Mouse (Mus musculus) lung, embryonic 16.5 days (tissue): ENCODE measurements around the gene Cenpn. TPM values are rescaled to one million over a fixed set of nuclear protein-coding genes. Genes with fewer than 3 reads are reported as not detected.

Experiments used
- ATAC-seq: fragments of 200-750 bp; cut with Nextera tagmentation; 2 replicates; pipeline ENCODE4 v1.8.0; 2017; ENCODE audit warnings: low read depth, mild to moderate bottlenecking, moderate library complexity
- H3K27ac ChIP-seq: fragments of 300-500 bp; sonication (generic); 2 replicates; pipeline ENCODE4 v1.5.1; 2014; ENCODE audit warnings: mild to moderate bottlenecking, control low read depth, low read length
- H3K27me3 ChIP-seq: fragments of 300-500 bp; sonication (generic); 2 replicates; pipeline ENCODE4 v1.6.1; 2014; ENCODE audit warnings: low read depth, low read length, mixed read lengths; ENCODE audit not compliant: control insufficient read depth, insufficient read depth
- H3K36me3 ChIP-seq: fragments of 300-500 bp; sonication (generic); 2 replicates; pipeline ENCODE4 v1.6.1; 2014; ENCODE audit warnings: low read length; ENCODE audit not compliant: control insufficient read depth, insufficient read depth
- H3K4me1 ChIP-seq: fragments of 300-500 bp; sonication (generic); replicated peaks from 2 replicates; pipeline ENCODE4 v1.6.1; 2014; ENCODE audit warnings: low read length, mixed read lengths; ENCODE audit not compliant: control insufficient read depth, insufficient read depth
- H3K4me2 ChIP-seq: fragments of 300-500 bp; sonication (generic); 2 replicates; pipeline ENCODE4 v1.6.1; 2014; ENCODE audit warnings: low read depth, low read length, control low read depth
- H3K4me3 ChIP-seq: fragments of 300-500 bp; sonication (generic); 2 replicates; pipeline ENCODE4 v1.5.1; 2014; ENCODE audit warnings: mild to moderate bottlenecking, low read length, control low read depth
- H3K9ac ChIP-seq: fragments of 300-500 bp; sonication (generic); 2 replicates; pipeline ENCODE4 v1.6.1; 2014; ENCODE audit warnings: low read length, control low read depth
- H3K9me3 ChIP-seq: fragments of 300-500 bp; sonication (generic); 2 replicates; pipeline ENCODE4 v1.6.1; 2016; ENCODE audit warnings: low read length; ENCODE audit not compliant: control insufficient read depth
- WGBS: fragments of 180-500 bp; shearing (Covaris S2); extraction: QIAGEN DNeasy Blood & Tissue Kit; methylation state at CpG from one replicate; pipeline ENCODE4 v1.1.7; 2014; 5-methylcytosine and 5-hydroxymethylcytosine counted together
- polyA plus RNA-seq: library from polyadenylated mRNA; unstranded; fragments of >200 nt; fragmentation: Nextera tagmentation; extraction: Ambion mirVana; gene quantifications from 2 replicates; pipeline ENCODE4 v1.2.1, GENCODE M21; 2015

Gene Cenpn
- polyA plus RNA-seq, 1 experiment from 2014 or later: 44.8 TPM

- ATAC-seq: no peak
- H3K36me3 ChIP-seq: peaks cover 16% of the 10 kb centered on the region
- H3K4me1 ChIP-seq: no peaks in the 10 kb centered on the region
- H3K4me3 ChIP-seq: no peak overlapping the region
- H3K9ac ChIP-seq: no peak overlapping the region
- no peak overlapping the region for H3K27ac ChIP-seq
- H3K9me3 ChIP-seq: peaks cover 6% of the 10 kb centered on the region
- no peaks in the 10 kb centered on the region for H3K27me3 ChIP-seq
- H3K4me2 ChIP-seq: no peak overlapping the region
- WGBS: 62% methylated on average over 9 of the region's 9 CpGs
Measured at GRCm38 (mm10) chr8:116892636-116893035, 28.9 kb upstream of the Cenpn start.

GRCm38 (mm10) chr8:116893938-116894337 is 27.6 kb upstream of the Cenpn start:
- Histone ChIP-seq H3K4me1 (no peaks in the 10 kb centered on the region), H3K4me3 (no peak overlapping the region), H3K27me3 (no peaks in the 10 kb centered on the region), H3K9me3 (peaks cover 6% of the 10 kb centered on the region), H3K9ac (no peak overlapping the region), H3K4me2 (no peak overlapping the region), H3K36me3 (peaks cover 13% of the 10 kb centered on the region), H3K27ac (no peak overlapping the region)
- ATAC-seq: no peak
- WGBS: 51% methylated on average over 11 of the region's 11 CpGs

- Histone ChIP-seq H3K9me3 (peaks cover 6% of the 10 kb centered on the region), H3K4me3 (no peak overlapping the region), H3K27ac (no peak overlapping the region), H3K36me3 (peaks cover 7% of the 10 kb centered on the region), H3K27me3 (no peaks in the 10 kb centered on the region), H3K9ac (no peak overlapping the region), H3K4me1 (no peaks in the 10 kb centered on the region), H3K4me2 (no peak overlapping the region)
- WGBS: 63% methylated on average over 6 of the region's 6 CpGs
- ATAC-seq: no peak
Measured at GRCm38 (mm10) chr8:116895521-116895920, 26.0 kb upstream of the Cenpn start.

GRCm38 (mm10) chr8:116904736-116905135 is 16.8 kb upstream of the Cenpn start:
- H3K9ac ChIP-seq: no peak overlapping the region
- H3K36me3 ChIP-seq: peaks cover 6% of the 10 kb centered on the region
- 91% methylated on average over 4 of the region's 4 CpGs for WGBS
- H3K4me3 ChIP-seq: no peak overlapping the region
- no peaks in the 10 kb centered on the region for H3K4me1 ChIP-seq
- no peaks in the 10 kb centered on the region for H3K27me3 ChIP-seq
- no peak overlapping the region for H3K27ac ChIP-seq
- H3K4me2 ChIP-seq: no peak overlapping the region
- no peak for ATAC-seq
- H3K9me3 ChIP-seq: no peaks in the 10 kb centered on the region

- no peak overlapping the region for H3K4me2 ChIP-seq
- WGBS: 86% methylated on average over 4 of the region's 4 CpGs
- no peak overlapping the region for H3K9ac ChIP-seq
- H3K9me3 ChIP-seq: no peaks in the 10 kb centered on the region
- no peaks in the 10 kb centered on the region for H3K4me1 ChIP-seq
- peaks cover 6% of the 10 kb centered on the region for H3K36me3 ChIP-seq
- no peak overlapping the region for H3K27ac ChIP-seq
- no peak overlapping the region for H3K4me3 ChIP-seq
- ATAC-seq: no peak
- no peaks in the 10 kb centered on the region for H3K27me3 ChIP-seq
Measured at GRCm38 (mm10) chr8:116905252-116905651, 16.3 kb upstream of the Cenpn start.

- Histone ChIP-seq H3K9me3 (no peaks in the 10 kb centered on the region), H3K27ac (no peak overlapping the region), H3K4me3 (no peak overlapping the region), H3K4me1 (no peaks in the 10 kb centered on the region), H3K36me3 (peaks cover 6% of the 10 kb centered on the region), H3K27me3 (no peaks in the 10 kb centered on the region), H3K9ac (no peak overlapping the region), H3K4me2 (no peak overlapping the region)
- no peak for ATAC-seq
- 94% methylated on average over 4 of the region's 4 CpGs for WGBS
Measured at GRCm38 (mm10) chr8:116905836-116906235, 15.7 kb upstream of the Cenpn start.

- Histone ChIP-seq H3K4me2 (peak overlapping the region; percentile 71), H3K4me1 (peaks cover 14% of the 10 kb centered on the region), H3K9me3 (no peaks in the 10 kb centered on the region), H3K36me3 (peaks cover 5% of the 10 kb centered on the region; the same call in 1 of the 2 replicates), H3K27ac (peak overlapping the region; percentile 86), H3K27me3 (no peaks in the 10 kb centered on the region), H3K4me3 (peak overlapping the region; percentile 93), H3K9ac (peak overlapping the region; percentile 84)
- WGBS: under 1% methylated on average over 22 of the region's 22 CpGs
- ATAC-seq: peak; percentile 61
Measured at GRCm38 (mm10) chr8:116921005-116921336, 559 bp upstream of the Cenpn start.

GRCm38 (mm10) chr8:116922060-116922757 is 679 bp downstream of the Cenpn start:
- Histone ChIP-seq H3K9me3 (no peaks in the 10 kb centered on the region), H3K27ac (peak overlapping the region; percentile 86), H3K36me3 (peaks cover 9% of the 10 kb centered on the region; the same call in 1 of the 2 replicates), H3K9ac (peak overlapping the region; percentile 84), H3K4me3 (peak overlapping the region; percentile 93), H3K27me3 (no peaks in the 10 kb centered on the region), H3K4me2 (peak overlapping the region; percentile 71), H3K4me1 (peaks cover 14% of the 10 kb centered on the region)
- WGBS: 27% methylated on average over 17 of the region's 17 CpGs
- ATAC-seq: no peak

- no peaks in the 10 kb centered on the region for H3K27me3 ChIP-seq
- peaks cover 14% of the 10 kb centered on the region for H3K4me1 ChIP-seq
- H3K27ac ChIP-seq: no peak overlapping the region
- H3K4me2 ChIP-seq: no peak overlapping the region
- H3K36me3 ChIP-seq: peaks cover 12% of the 10 kb centered on the region
- 84% methylated on average over 8 of the region's 8 CpGs for WGBS
- ATAC-seq: no peak
- H3K9ac ChIP-seq: no peak overlapping the region
- no peaks in the 10 kb centered on the region for H3K9me3 ChIP-seq
- no peak overlapping the region for H3K4me3 ChIP-seq
Measured at GRCm38 (mm10) chr8:116923526-116923925, 2.0 kb downstream of the Cenpn start.
